Mouse (Mus musculus): ENCODE measurements around the gene Cyp17a1. TPM values are rescaled to one million over a fixed set of nuclear protein-coding genes. Genes with fewer than 3 reads are reported as not detected.
A peak's percentile ranks its signal among the peaks of the same experiment; 100 is the strongest.

Cyp17a1 gene
- polyA plus RNA-seq, 1 experiment from 2014 or later = not detected

- 78% methylated on average over 14 of the region's 14 CpGs for WGBS (ENCODE audit: insufficient replicate concordance)
- Histone ChIP-seq H3K4me1 (replicated peaks) (peaks cover 6% of the 10 kb centered on the region; the same call in 1 of the 2 replicates), H3K4me2 (no peak overlapping the region), H3K27me3 (no peaks in the 10 kb centered on the region), H3K9ac (no peak overlapping the region), H3K36me3 (peaks cover 54% of the 10 kb centered on the region), H3K4me3 (replicated peaks) (no peak overlapping the region), H3K9me3 (replicated peaks) (no peaks in the 10 kb centered on the region), H3K27ac (no peak overlapping the region)
- DNase-seq (no peak), ATAC-seq (ENCODE audit: low read depth) (no peak)
Measured at GRCm38 (mm10) chr19:46653616-46654235, 19.2 kb downstream of the Cyp17a1 start.

DNA sequence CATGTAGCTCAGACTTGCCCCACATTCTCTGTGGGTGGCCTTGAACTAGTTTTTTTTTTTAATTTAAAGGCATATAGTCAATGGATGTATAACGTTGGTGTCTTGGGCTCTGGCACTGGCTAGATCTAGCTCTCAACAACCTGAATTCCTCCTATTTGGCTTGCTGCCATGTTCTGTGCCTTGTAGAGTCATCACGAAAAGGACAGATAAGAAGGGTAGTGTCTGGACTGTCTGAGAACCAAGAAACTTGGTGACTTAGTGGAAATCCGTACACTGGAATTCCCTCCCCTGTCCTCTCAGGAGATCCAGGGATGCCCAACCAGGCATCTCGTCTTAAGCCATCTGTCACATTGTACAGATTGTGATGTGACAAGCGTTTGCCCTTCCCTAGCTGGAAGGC lies 19.8 kb downstream of the Cyp17a1 start:
- H3K4me2 ChIP-seq = no peak overlapping the region
- WGBS (ENCODE audit: insufficient replicate concordance) = 74% methylated on average over 5 of the region's 5 CpGs
- no peak for ATAC-seq (ENCODE audit: low read depth)
- no peak overlapping the region for H3K4me3 ChIP-seq (replicated peaks)
- H3K9ac ChIP-seq = no peak overlapping the region
- no peaks in the 10 kb centered on the region for H3K9me3 ChIP-seq (replicated peaks)
- no peak overlapping the region for H3K27ac ChIP-seq
- no peaks in the 10 kb centered on the region for H3K27me3 ChIP-seq
- H3K36me3 ChIP-seq = peaks cover 58% of the 10 kb centered on the region
- H3K4me1 ChIP-seq (replicated peaks) = peaks cover 10% of the 10 kb centered on the region; the same call in 1 of the 2 replicates
- no peak for DNase-seq

DNA sequence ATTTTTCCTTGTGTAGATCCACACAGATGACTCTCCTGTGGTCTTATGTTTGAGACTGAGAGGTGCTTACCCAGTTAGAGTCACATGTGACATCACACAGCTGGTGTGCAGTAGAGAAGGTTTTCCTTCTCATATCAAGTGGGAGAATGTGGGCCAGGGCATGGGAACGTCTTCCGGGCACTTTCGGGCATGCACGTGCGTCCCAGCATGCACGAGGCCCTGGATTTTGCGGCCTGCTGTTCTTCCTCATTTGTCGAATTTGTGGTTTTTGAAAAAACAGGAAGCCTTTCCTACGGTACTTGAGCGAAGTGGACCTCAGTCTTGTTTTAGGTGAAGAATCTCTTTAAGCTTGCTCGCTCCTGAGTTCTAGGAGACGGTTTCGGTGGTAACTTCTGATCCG lies 24.4 kb downstream of the Cyp17a1 start:
- Histone ChIP-seq H3K9me3 (replicated peaks) (no peaks in the 10 kb centered on the region), H3K4me1 (replicated peaks) (peaks cover 41% of the 10 kb centered on the region), H3K27ac (no peak overlapping the region), H3K9ac (no peak overlapping the region), H3K27me3 (no peaks in the 10 kb centered on the region), H3K4me2 (no peak overlapping the region), H3K4me3 (replicated peaks) (no peak overlapping the region), H3K36me3 (peaks cover 53% of the 10 kb centered on the region)
- no peak for DNase-seq
- WGBS (ENCODE audit: insufficient replicate concordance) = 62% methylated on average over 14 of the region's 14 CpGs
- ATAC-seq (ENCODE audit: low read depth) = no peak

DNA sequence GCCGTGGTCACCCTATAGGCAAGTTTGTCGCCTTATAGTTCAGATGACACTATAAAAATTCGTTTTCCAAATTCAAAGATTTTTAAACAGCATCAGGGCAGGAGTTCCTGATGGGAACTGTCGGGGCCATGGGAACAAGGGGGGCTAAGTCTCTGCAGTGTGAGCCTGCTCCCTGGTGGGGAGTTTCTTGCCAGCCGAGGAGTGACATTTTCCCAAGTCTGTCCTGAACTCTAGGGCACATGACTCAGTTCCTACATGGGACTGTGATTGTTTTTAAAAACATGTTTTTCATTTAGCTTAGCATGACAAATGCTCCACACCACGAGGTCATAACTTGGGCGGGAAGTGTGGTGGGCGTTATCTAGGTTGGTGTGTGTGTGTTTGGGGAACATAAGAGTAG lies 25.1 kb downstream of the Cyp17a1 start:
- peaks cover 48% of the 10 kb centered on the region for H3K4me1 ChIP-seq (replicated peaks)
- no peak overlapping the region for H3K27ac ChIP-seq
- no peak for DNase-seq
- WGBS (ENCODE audit: insufficient replicate concordance) = 64% methylated on average over 8 of the region's 8 CpGs
- H3K36me3 ChIP-seq = peaks cover 46% of the 10 kb centered on the region
- no peak overlapping the region for H3K4me2 ChIP-seq
- no peak for ATAC-seq (ENCODE audit: low read depth)
- no peak overlapping the region for H3K4me3 ChIP-seq (replicated peaks)
- no peaks in the 10 kb centered on the region for H3K27me3 ChIP-seq
- H3K9me3 ChIP-seq (replicated peaks) = no peaks in the 10 kb centered on the region
- no peak overlapping the region for H3K9ac ChIP-seq

DNA sequence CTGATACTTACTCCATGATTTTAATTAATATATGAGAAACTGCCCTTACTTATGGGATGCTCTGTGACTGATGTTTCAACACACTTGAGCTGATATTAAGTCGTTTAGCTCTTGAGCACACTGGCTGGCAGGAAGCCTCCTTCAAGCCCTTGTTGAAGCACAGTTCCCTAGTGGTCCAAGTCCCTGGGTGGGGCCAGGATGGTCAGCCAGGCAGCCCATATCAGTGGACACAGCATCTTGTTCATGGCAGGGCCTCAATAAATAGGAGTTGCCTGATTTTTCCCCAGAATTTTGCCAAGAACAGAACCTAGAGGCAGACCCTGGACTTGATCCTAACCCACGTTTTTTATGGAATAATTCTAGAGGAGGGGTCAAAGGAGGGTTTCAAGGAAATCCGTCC lies 25.7 kb downstream of the Cyp17a1 start:
- no peak overlapping the region for H3K27ac ChIP-seq
- H3K4me1 ChIP-seq (replicated peaks) = peaks cover 54% of the 10 kb centered on the region
- 69% methylated on average over 3 of the region's 3 CpGs for WGBS (ENCODE audit: insufficient replicate concordance)
- H3K36me3 ChIP-seq = peaks cover 41% of the 10 kb centered on the region
- no peaks in the 10 kb centered on the region for H3K27me3 ChIP-seq
- H3K9me3 ChIP-seq (replicated peaks) = no peaks in the 10 kb centered on the region
- H3K9ac ChIP-seq = no peak overlapping the region
- ATAC-seq (ENCODE audit: low read depth) (no peak), DNase-seq (no peak)
- H3K4me3 ChIP-seq (replicated peaks) = no peak overlapping the region
- no peak overlapping the region for H3K4me2 ChIP-seq

GRCm38 (mm10) chr19:46646041-46646481 lies 26.9 kb downstream of the Cyp17a1 start:
- Histone ChIP-seq H3K9me3 (replicated peaks) (no peaks in the 10 kb centered on the region), H3K4me3 (replicated peaks) (no peak overlapping the region), H3K27me3 (no peaks in the 10 kb centered on the region), H3K9ac (no peak overlapping the region), H3K36me3 (peaks cover 37% of the 10 kb centered on the region), H3K4me1 (replicated peaks) (peaks cover 66% of the 10 kb centered on the region), H3K4me2 (no peak overlapping the region), H3K27ac (peak overlapping the region; percentile 57; the same call in 1 of the 2 replicates)
- WGBS (ENCODE audit: insufficient replicate concordance) = 82% methylated on average over 12 of the region's 12 CpGs
- ATAC-seq (ENCODE audit: low read depth) (no peak), DNase-seq (no peak)

GRCm38 (mm10) chr19:46644793-46645602 lies 28.0 kb downstream of the Cyp17a1 start:
- H3K4me1 ChIP-seq (replicated peaks) = peaks cover 75% of the 10 kb centered on the region
- no peak for DNase-seq
- no peak overlapping the region for H3K9ac ChIP-seq
- 67% methylated on average over 12 of the region's 12 CpGs for WGBS (ENCODE audit: insufficient replicate concordance)
- H3K36me3 ChIP-seq = peaks cover 44% of the 10 kb centered on the region
- H3K4me2 ChIP-seq = no peak overlapping the region
- H3K27ac ChIP-seq = peak overlapping the region; percentile 57
- ATAC-seq (ENCODE audit: low read depth) = 0 out of 2 replicates have a peak, but pooled peaks have one; percentile 21
- H3K4me3 ChIP-seq (replicated peaks) = no peak overlapping the region
- H3K27me3 ChIP-seq = no peaks in the 10 kb centered on the region
- no peaks in the 10 kb centered on the region for H3K9me3 ChIP-seq (replicated peaks)

DNA sequence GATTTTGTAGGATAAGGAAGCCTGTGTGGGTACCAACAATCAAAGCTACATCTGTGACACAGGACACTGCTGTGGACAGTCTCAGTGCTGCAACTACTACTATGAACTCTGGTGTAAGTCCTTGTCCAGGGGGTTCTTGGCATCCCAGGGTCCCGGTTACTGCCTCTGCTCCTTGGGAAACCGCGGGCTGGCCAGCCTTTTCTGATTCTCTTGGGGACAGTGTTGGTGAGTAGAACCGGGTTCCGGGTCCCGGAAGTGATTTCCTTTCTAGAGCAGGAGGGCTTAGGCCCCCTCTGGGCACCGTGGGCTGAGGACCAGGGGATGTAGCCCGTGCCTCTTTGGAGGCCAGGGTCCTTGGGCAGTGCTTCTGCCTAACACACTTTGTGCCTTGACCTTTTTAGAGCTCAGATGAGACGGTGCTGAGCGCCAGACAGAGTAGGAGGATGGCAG lies 28.6 kb downstream of the Cyp17a1 start:
- no peaks in the 10 kb centered on the region for H3K9me3 ChIP-seq (replicated peaks)
- no peak overlapping the region for H3K4me2 ChIP-seq
- peaks cover 49% of the 10 kb centered on the region for H3K36me3 ChIP-seq
- ATAC-seq (ENCODE audit: low read depth) (0 out of 2 replicates have a peak, but pooled peaks have one; percentile 16), DNase-seq (no peak)
- WGBS (ENCODE audit: insufficient replicate concordance) = 82% methylated on average over 10 of the region's 10 CpGs
- no peaks in the 10 kb centered on the region for H3K27me3 ChIP-seq
- peaks cover 81% of the 10 kb centered on the region for H3K4me1 ChIP-seq (replicated peaks)
- no peak overlapping the region for H3K4me3 ChIP-seq (replicated peaks)
- H3K27ac ChIP-seq = 0 out of 2 replicates have a peak overlapping the region, but pooled peaks have one; percentile 57
- H3K9ac ChIP-seq = no peak overlapping the region

DNA sequence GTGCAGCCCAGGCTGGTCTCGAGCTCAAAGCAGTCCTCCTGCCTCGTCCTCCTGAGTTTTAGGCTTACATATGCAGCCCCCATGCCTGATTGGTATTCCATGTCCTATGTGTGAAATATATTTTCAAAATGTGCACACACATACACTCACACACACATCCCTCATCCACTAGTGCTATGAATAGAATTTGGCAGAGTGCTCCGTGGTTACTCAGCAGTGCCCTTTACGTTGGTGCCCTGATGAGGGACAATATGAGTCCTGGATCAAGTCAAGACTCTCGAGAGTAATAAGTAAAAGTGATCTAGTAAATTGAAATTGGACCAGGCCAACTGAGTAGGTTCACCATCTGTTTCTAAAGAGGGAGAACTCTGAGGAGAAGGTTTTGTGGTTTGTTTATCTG lies 29.7 kb downstream of the Cyp17a1 start:
- Histone ChIP-seq H3K9ac (no peak overlapping the region), H3K9me3 (replicated peaks) (no peaks in the 10 kb centered on the region), H3K4me3 (replicated peaks) (no peak overlapping the region), H3K4me2 (no peak overlapping the region), H3K27ac (no peak overlapping the region), H3K36me3 (peaks cover 48% of the 10 kb centered on the region), H3K27me3 (no peaks in the 10 kb centered on the region), H3K4me1 (replicated peaks) (peaks cover 88% of the 10 kb centered on the region)
- 73% methylated on average over 5 of the region's 5 CpGs for WGBS (ENCODE audit: insufficient replicate concordance)
- ATAC-seq (ENCODE audit: low read depth) (no peak), DNase-seq (no peak)

- no peak overlapping the region for H3K4me2 ChIP-seq
- no peak overlapping the region for H3K9ac ChIP-seq
- H3K4me3 ChIP-seq (replicated peaks) = no peak overlapping the region
- WGBS (ENCODE audit: insufficient replicate concordance) = 81% methylated on average over 22 of the region's 22 CpGs
- no peaks in the 10 kb centered on the region for H3K27me3 ChIP-seq
- peaks cover 55% of the 10 kb centered on the region for H3K36me3 ChIP-seq
- peaks cover 93% of the 10 kb centered on the region for H3K4me1 ChIP-seq (replicated peaks)
- DNase-seq (no peak), ATAC-seq (ENCODE audit: low read depth) (no peak)
- peak overlapping the region; percentile 50 for H3K27ac ChIP-seq
- no peaks in the 10 kb centered on the region for H3K9me3 ChIP-seq (replicated peaks)
Measured at GRCm38 (mm10) chr19:46642136-46642753, 30.7 kb downstream of the Cyp17a1 start.

DNA sequence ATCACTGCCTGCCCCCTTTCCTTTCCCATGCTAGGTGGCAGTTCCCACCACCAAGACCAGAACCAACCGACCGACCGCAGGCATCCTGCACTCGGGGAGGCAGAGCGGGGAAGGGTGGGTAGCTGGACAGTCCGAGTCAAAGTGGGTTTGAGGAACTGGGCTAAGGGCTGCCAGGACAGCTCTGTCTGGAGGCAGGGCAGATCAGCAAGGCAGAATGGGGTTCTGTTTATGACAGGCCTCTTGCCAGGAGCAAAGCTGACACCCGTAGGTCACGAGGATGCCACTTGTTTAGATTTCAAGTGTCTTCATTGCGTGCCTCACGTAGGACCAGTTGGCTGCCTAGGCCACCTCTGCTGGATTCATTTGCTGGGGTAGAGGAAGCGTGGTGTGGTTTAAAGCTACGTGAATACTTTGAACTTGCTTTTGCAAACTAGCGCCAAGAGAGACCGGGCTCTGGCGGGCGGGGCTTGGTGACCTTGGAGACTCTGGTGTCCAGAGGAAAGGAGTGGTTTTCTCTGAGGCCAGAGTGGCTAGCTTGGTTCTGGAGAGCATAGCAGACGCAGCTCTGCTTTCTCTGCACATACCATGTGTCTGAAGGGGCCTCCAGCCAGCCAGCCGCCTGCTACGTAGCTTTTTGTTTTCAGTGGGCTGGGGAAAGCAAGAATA lies 31.4 kb downstream of the Cyp17a1 start:
- H3K9ac ChIP-seq = peak overlapping the region; percentile 7; the same call in 1 of the 2 replicates
- H3K4me2 ChIP-seq = no peak overlapping the region
- peaks cover 98% of the 10 kb centered on the region for H3K4me1 ChIP-seq (replicated peaks)
- peaks cover 53% of the 10 kb centered on the region for H3K36me3 ChIP-seq
- H3K27me3 ChIP-seq = no peaks in the 10 kb centered on the region
- H3K27ac ChIP-seq = peak overlapping the region; percentile 50
- DNase-seq = no peak
- no peak overlapping the region for H3K4me3 ChIP-seq (replicated peaks)
- ATAC-seq (ENCODE audit: low read depth) = no peak
- no peaks in the 10 kb centered on the region for H3K9me3 ChIP-seq (replicated peaks)
- 60% methylated on average over 19 of the region's 19 CpGs for WGBS (ENCODE audit: insufficient replicate concordance)

Measured in liver, embryonic 13.5 days (tissue).